Mouse (Mus musculus): ENCODE measurements around the gene Col9a3.

The Col9a3 gene

GRCm38 (mm10) chr2:180641576-180642554 is 44.3 kb downstream of the Col9a3 start:
- no peak for DNase-seq (ENCODE audit: low spot score in 2 of 2)

- no peak for DNase-seq (ENCODE audit: low spot score in 2 of 2)
Measured at GRCm38 (mm10) chr2:180642555-180643260, 45.1 kb downstream of the Col9a3 start, which contains the start of gene Tcfl5. Gene Tcfl5, minus strand, starts transcription at chr2:180642708.

GRCm38 (mm10) chr2:180643626-180644025 is 46.0 kb downstream of the Col9a3 start:
- DNase-seq (ENCODE audit: low spot score in 2 of 2), result no peak

GRCm38 (mm10) chr2:180646841-180647240 is 49.3 kb downstream of the Col9a3 start:
- DNase-seq (ENCODE audit: low spot score in 2 of 2), result no peak

- no peak for DNase-seq (ENCODE audit: low spot score in 2 of 2)
Measured at GRCm38 (mm10) chr2:180654666-180655065, 57.1 kb downstream of the Col9a3 start.

DNA sequence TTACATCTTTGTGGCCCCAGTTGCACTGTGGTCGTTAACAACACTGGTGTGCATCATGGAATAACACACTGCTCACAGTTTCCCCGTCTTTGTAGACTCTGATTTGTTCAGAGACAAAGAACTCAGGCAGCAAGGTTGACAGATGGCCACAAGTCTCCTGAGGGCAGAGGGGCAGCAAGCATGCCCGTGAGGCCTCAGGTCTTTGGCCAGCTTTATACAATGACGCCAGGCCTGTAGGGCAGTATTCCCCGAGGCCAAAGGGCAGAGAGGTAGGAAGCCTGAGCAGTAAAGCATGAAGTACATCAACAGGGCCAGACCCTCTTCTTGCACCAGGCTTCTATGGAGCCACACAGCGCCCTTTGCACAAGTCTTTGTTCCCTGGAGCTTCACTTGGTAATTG is 57.6 kb downstream of the Col9a3 start:
- no peak for DNase-seq (ENCODE audit: low spot score in 2 of 2)

DNA sequence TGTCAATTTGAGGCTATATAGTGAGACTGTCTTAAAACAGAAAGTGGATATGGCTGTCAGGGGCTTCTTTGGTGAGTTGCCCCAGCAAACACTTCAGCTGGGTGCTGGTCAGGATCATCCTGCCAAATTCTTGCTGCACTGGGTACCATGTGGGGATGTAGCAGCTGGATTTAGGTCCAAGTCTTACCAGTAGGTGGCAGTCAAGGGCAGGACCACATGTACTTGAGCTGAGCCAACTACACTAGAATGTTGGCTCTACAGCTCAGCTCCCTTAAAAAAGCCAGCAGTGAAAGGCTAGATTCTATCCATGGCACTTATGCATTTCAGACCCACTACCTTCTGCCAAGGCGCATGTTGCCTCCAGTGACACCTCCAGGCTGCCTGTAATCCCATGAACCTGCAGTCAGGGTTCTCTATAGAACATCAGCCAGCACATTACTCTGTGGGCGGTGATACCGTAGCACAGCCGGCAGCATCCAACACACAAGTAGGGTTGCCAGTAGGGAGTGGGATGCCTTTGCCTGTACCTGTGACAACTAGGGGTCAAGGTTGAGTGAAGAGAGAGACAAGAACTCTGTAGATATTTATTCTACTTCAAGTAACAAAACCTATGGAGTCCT is 59.9 kb downstream of the Col9a3 start:
- peak; percentile 69 to 82 for DNase-seq (ENCODE audit: low spot score in 2 of 2)

GRCm38 (mm10) chr2:180658381-180658780 is 60.8 kb downstream of the Col9a3 start:
- no peak for DNase-seq (ENCODE audit: low spot score in 2 of 2)

DNA sequence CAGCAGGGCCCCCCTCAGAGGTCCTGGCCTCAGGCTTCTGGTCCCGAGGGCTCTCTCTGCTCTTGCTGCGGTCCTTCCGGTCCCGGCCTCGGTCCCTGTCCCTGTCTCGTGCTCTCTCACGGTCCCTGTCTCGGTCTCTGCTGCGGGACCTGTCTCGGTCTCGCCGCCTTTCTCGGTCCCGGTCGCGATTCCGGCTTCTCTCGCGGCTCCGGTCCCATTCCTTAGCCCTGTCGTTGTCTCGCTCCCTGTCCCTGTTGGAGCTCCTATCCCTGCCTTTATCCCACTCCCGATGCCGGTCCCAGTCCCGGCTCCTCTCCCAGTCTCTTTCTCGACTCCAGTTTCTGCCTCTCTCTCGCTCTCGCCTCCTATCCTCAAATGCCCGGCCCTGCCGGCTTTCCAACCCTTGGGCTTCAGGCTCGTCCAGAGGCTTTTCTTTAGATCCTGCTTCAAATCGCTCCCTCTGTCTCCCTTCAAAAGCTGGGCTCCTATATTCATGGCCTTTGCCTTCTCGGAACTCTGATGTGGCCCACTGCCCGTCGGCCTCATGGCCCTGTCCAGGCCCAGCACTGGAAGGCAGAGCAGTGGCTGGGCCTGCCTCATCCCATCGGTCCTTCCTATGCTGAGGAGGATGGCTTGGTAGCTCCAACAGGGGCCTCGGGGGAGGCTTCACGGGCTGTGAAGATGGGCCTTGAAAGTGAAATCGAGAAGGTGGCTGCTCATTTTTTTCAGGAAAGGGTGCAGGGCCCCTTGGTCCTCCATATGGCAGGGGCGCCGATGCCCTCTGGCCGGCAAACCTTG is 62.0 kb downstream of the Col9a3 start:
- DNase-seq (ENCODE audit: low spot score in 2 of 2), result no peak

DNA sequence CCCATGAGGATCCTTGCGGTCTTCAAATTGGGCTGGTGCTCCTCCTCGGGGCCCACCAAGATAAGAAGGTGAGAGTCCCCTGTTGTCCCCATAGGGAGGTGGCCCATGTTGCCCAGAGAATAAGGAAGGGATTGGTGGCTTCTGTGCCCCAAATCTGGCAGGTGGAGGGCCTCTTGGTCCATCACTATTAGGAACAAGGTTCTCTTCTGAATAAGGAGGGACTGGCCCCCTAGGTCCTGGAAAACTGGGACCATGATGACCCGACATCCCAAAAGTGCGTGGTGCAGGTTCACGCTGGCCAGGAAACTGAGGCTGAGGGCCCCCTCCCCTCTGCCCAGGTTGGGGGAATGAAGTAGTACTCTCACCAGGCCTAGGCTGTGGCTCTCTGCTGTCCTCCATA is 62.9 kb downstream of the Col9a3 start:
- no peak for DNase-seq (ENCODE audit: low spot score in 2 of 2)

DNA sequence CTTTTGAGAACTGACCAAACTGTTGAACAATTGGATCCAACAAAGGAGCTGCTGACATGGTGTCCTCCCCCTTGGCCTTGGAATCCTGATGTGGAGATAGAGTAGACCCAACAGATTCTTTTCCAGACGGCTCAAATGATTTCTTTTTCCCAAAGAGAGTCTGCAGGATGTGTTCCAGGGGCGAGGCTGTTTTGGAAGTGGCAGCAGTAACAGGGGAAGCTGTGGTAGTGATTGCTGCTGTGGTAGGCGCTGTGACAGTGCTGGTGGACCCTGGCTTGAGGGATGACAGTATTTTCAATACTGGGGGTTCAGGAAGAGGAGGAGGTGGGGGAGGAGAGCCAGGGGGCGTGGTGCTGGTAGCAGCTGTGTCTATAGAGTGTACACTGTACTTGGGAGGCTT is 64.4 kb downstream of the Col9a3 start:
- no peak for DNase-seq (ENCODE audit: low spot score in 2 of 2)
